Mouse (Mus musculus): ENCODE data around the gene Pank2. TPM values are rescaled to one million over a fixed set of nuclear protein-coding genes. Genes with fewer than 3 reads are reported as not detected.

Gene Pank2
- polyA plus RNA-seq, 1 experiment from 2014 or later = 57.0 TPM

DNA sequence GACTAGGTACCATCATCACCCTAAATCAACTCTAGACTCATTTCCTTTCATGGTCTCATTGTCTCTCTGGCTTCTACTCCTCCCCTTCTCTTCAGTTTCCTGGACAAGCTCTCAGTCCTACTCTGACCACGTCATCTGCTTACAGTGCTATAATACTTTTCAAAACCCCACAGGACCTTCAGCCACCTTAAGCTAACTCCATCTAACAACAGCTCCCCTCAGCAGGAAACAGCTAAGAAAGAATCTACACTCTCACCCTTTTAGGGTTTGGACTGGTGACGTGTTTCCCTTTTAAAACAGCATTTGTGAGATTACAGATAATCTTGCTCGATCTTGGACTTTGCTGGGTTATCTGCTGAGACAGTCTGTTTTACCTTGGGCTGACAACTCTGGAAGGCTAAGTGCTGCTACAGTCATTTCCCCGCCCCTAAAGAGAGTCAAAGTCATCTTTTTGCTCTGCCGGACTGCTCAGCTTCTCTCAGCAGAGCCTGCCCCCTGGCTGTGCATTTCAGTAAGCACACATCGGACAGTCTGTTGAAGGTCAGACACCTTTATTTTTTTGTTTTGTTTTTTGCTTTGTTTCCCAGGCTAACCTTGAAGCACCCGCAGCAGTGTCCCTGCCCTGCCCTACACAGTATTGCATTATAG, 8.5 kb upstream of the Pank2 start:
- H3K4me1 ChIP-seq (ENCODE audit: control insufficient read depth, insufficient read depth, low read length) = peaks cover 7% of the 10 kb centered on the region
- peaks cover 2% of the 10 kb centered on the region; the same call in 1 of the 2 replicates for H3K36me3 ChIP-seq (ENCODE audit: control insufficient read depth, insufficient read depth, low read length)
- no peak overlapping the region for H3K4me3 ChIP-seq (ENCODE audit: low read depth, low read length)
- 25% methylated on average over 7 of the region's 7 CpGs for WGBS
- H3K9ac ChIP-seq (ENCODE audit: low read length) = no peak overlapping the region
- H3K9me3 ChIP-seq (ENCODE audit: control insufficient read depth, low read length) = no peaks in the 10 kb centered on the region
- ATAC-seq (ENCODE audit: insufficient number of reproducible peaks, low FRiP score, low TSS enrichment, low read depth) (peak; percentile 82), DNase-seq (ENCODE audit: low spot score) (peak; percentile 74)
- H3K27me3 ChIP-seq (ENCODE audit: control insufficient read depth, insufficient read depth, low read length) = no peaks in the 10 kb centered on the region
- 0 out of 2 replicates have a peak overlapping the region, but pooled peaks have one; percentile 21 for H3K27ac ChIP-seq (replicated peaks; ENCODE audit: low read depth, low read length)
- no peak overlapping the region for H3K4me2 ChIP-seq (ENCODE audit: low read depth, severe bottlenecking)

DNA sequence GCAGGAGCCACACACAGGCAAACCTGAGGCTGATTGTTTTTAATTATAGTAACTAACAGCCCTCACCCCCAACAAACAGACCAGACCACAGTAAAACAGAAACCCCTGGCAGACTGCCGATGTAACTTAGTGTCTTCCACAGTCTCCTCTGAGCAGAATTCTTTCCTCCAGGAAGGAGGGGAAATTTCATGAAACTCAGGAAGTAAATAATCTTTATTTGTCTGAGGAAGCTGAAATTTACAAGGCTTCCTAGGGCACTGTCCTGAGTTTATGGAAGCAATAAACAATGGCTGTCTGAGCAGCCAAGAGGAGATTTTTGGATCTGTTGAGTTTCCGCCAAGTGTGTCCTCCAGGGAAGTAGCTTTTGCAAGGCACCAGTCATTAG, 8.0 kb upstream of the Pank2 start:
- peaks cover 7% of the 10 kb centered on the region for H3K4me1 ChIP-seq (ENCODE audit: control insufficient read depth, insufficient read depth, low read length)
- no peak overlapping the region for H3K9ac ChIP-seq (ENCODE audit: low read length)
- no peak for DNase-seq (ENCODE audit: low spot score)
- H3K9me3 ChIP-seq (ENCODE audit: control insufficient read depth, low read length) = no peaks in the 10 kb centered on the region
- no peak for ATAC-seq (ENCODE audit: insufficient number of reproducible peaks, low FRiP score, low TSS enrichment, low read depth)
- 0 out of 2 replicates have a peak overlapping the region, but pooled peaks have one; percentile 21 for H3K27ac ChIP-seq (replicated peaks; ENCODE audit: low read depth, low read length)
- no peak overlapping the region for H3K4me2 ChIP-seq (ENCODE audit: low read depth, severe bottlenecking)
- 36% methylated on average over 2 of the region's 2 CpGs for WGBS
- H3K4me3 ChIP-seq (ENCODE audit: low read depth, low read length) = no peak overlapping the region
- no peaks in the 10 kb centered on the region for H3K27me3 ChIP-seq (ENCODE audit: control insufficient read depth, insufficient read depth, low read length)
- H3K36me3 ChIP-seq (ENCODE audit: control insufficient read depth, insufficient read depth, low read length) = peaks cover 2% of the 10 kb centered on the region; the same call in 1 of the 2 replicates

- no peak overlapping the region for H3K4me3 ChIP-seq (ENCODE audit: low read depth, low read length)
- no peak overlapping the region for H3K27ac ChIP-seq (replicated peaks; ENCODE audit: low read depth, low read length)
- WGBS = 65% methylated on average over 3 of the region's 3 CpGs
- no peak overlapping the region for H3K9ac ChIP-seq (ENCODE audit: low read length)
- no peaks in the 10 kb centered on the region for H3K9me3 ChIP-seq (ENCODE audit: control insufficient read depth, low read length)
- no peak for ATAC-seq (ENCODE audit: insufficient number of reproducible peaks, low FRiP score, low TSS enrichment, low read depth)
- H3K4me2 ChIP-seq (ENCODE audit: low read depth, severe bottlenecking) = no peak overlapping the region
- no peaks in the 10 kb centered on the region for H3K27me3 ChIP-seq (ENCODE audit: control insufficient read depth, insufficient read depth, low read length)
- H3K4me1 ChIP-seq (ENCODE audit: control insufficient read depth, insufficient read depth, low read length) = peaks cover 7% of the 10 kb centered on the region
- no peak for DNase-seq (ENCODE audit: low spot score)
- peaks cover 1% of the 10 kb centered on the region; the same call in 1 of the 2 replicates for H3K36me3 ChIP-seq (ENCODE audit: control insufficient read depth, insufficient read depth, low read length)
Measured at GRCm38 (mm10) chr2:131255738-131256137, 6.6 kb upstream of the Pank2 start.

GRCm38 (mm10) chr2:131258693-131259092, 3.6 kb upstream of the Pank2 start:
- H3K27ac ChIP-seq (replicated peaks; ENCODE audit: low read depth, low read length) = no peak overlapping the region
- H3K9me3 ChIP-seq (ENCODE audit: control insufficient read depth, low read length) = no peaks in the 10 kb centered on the region
- H3K36me3 ChIP-seq (ENCODE audit: control insufficient read depth, insufficient read depth, low read length) = no peaks in the 10 kb centered on the region
- no peak overlapping the region for H3K4me2 ChIP-seq (ENCODE audit: low read depth, severe bottlenecking)
- no peak overlapping the region for H3K4me3 ChIP-seq (ENCODE audit: low read depth, low read length)
- DNase-seq (ENCODE audit: low spot score) (no peak), ATAC-seq (ENCODE audit: insufficient number of reproducible peaks, low FRiP score, low TSS enrichment, low read depth) (no peak)
- peaks cover 6% of the 10 kb centered on the region for H3K4me1 ChIP-seq (ENCODE audit: control insufficient read depth, insufficient read depth, low read length)
- WGBS = 76% methylated on average over 8 of the region's 8 CpGs
- no peak overlapping the region for H3K9ac ChIP-seq (ENCODE audit: low read length)
- H3K27me3 ChIP-seq (ENCODE audit: control insufficient read depth, insufficient read depth, low read length) = no peaks in the 10 kb centered on the region

DNA sequence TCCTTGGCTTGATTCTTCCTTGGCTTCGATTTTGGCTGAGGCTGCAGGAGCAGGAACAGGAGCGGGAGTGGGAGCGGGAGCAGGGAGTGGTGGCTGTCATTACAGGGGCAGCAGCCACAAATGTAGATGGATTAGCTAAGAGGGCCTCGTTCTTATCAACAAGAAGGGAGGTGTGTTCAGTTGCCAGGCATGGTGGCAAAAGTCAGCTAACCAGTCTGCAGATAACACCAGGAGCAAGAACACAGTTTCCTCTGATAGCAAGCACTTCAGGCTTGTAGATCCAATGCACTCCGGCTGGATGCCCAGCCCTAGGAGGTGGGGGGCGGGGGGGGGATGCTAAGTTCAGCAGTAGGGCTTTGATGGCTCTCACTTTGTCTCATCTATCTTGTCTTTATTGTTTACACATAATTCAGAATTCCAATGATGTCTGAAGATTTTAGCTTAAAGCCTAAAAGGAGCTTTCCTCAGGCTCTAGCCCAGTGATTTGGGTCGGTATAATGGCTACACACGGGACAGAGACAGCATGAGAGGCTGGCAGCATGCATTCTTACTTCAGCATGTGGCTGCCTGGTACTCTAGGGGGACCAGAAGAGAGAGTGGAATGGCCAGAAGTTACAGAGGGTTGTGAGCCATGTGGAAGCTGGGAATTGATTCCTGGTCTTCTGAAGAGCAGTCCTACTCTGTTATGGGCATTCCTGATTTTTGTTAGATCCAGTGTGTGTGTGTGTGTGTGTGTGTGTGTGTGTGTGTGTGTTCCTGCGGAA, 1.6 kb upstream of the Pank2 start:
- no peak overlapping the region for H3K4me3 ChIP-seq (ENCODE audit: low read depth, low read length)
- no peaks in the 10 kb centered on the region for H3K36me3 ChIP-seq (ENCODE audit: control insufficient read depth, insufficient read depth, low read length)
- no peak overlapping the region for H3K4me2 ChIP-seq (ENCODE audit: low read depth, severe bottlenecking)
- no peak for DNase-seq (ENCODE audit: low spot score)
- WGBS = 65% methylated on average over 9 of the region's 9 CpGs
- H3K9ac ChIP-seq (ENCODE audit: low read length) = 0 out of 2 replicates have a peak overlapping the region, but pooled peaks have one; percentile 27
- no peaks in the 10 kb centered on the region for H3K27me3 ChIP-seq (ENCODE audit: control insufficient read depth, insufficient read depth, low read length)
- H3K9me3 ChIP-seq (ENCODE audit: control insufficient read depth, low read length) = no peaks in the 10 kb centered on the region
- no peak for ATAC-seq (ENCODE audit: insufficient number of reproducible peaks, low FRiP score, low TSS enrichment, low read depth)
- H3K27ac ChIP-seq (replicated peaks; ENCODE audit: low read depth, low read length) = no peak overlapping the region
- peaks cover 8% of the 10 kb centered on the region for H3K4me1 ChIP-seq (ENCODE audit: control insufficient read depth, insufficient read depth, low read length)

DNA sequence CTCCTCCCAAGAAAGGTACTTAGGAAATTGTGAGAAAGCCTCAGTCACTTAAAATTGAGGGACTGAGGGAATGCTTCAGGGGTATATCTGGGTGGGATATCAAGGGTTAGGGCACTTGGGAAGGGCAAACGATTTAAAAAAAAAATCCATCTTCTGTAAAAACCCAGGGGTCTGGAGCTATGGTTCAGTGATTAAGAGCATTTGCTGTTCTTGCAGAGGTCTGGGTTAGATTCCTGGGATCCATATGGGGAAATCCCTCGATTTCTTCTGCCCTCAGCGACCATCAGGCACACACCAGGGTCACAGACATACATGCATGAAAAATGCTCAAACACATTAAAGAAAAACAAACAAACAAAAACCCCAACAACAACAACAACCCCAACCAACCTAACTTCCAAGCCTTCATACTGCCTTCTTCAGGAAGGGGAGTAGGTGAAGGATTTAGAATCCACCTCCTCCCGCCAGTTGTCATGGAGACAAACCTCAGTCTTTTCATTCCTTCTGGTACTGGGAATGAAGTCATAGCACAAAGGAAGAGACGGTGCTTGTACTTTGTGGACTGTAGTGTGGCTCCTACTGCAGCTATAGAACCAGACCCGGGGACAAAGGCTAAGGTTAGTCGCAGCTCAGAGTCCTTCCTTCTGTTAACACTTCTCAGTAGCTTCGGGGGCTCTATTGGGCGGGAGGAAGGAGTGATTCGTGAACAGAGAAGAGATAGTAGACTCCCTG, 648 bp upstream of the Pank2 start:
- Histone ChIP-seq H3K27ac (replicated peaks; ENCODE audit: low read depth, low read length) (peak overlapping the region; percentile 98), H3K36me3 (ENCODE audit: control insufficient read depth, insufficient read depth, low read length) (no peaks in the 10 kb centered on the region), H3K4me3 (ENCODE audit: low read depth, low read length) (peak overlapping the region; percentile 89), H3K4me2 (ENCODE audit: low read depth, severe bottlenecking) (peak overlapping the region; percentile 54), H3K27me3 (ENCODE audit: control insufficient read depth, insufficient read depth, low read length) (no peaks in the 10 kb centered on the region), H3K9me3 (ENCODE audit: control insufficient read depth, low read length) (no peaks in the 10 kb centered on the region), H3K4me1 (ENCODE audit: control insufficient read depth, insufficient read depth, low read length) (peaks cover 8% of the 10 kb centered on the region), H3K9ac (ENCODE audit: low read length) (peak overlapping the region; percentile 97)
- DNase-seq (ENCODE audit: low spot score) (no peak), ATAC-seq (ENCODE audit: insufficient number of reproducible peaks, low FRiP score, low TSS enrichment, low read depth) (peak; percentile 83)
- WGBS = 5% methylated on average over 10 of the region's 10 CpGs

DNA sequence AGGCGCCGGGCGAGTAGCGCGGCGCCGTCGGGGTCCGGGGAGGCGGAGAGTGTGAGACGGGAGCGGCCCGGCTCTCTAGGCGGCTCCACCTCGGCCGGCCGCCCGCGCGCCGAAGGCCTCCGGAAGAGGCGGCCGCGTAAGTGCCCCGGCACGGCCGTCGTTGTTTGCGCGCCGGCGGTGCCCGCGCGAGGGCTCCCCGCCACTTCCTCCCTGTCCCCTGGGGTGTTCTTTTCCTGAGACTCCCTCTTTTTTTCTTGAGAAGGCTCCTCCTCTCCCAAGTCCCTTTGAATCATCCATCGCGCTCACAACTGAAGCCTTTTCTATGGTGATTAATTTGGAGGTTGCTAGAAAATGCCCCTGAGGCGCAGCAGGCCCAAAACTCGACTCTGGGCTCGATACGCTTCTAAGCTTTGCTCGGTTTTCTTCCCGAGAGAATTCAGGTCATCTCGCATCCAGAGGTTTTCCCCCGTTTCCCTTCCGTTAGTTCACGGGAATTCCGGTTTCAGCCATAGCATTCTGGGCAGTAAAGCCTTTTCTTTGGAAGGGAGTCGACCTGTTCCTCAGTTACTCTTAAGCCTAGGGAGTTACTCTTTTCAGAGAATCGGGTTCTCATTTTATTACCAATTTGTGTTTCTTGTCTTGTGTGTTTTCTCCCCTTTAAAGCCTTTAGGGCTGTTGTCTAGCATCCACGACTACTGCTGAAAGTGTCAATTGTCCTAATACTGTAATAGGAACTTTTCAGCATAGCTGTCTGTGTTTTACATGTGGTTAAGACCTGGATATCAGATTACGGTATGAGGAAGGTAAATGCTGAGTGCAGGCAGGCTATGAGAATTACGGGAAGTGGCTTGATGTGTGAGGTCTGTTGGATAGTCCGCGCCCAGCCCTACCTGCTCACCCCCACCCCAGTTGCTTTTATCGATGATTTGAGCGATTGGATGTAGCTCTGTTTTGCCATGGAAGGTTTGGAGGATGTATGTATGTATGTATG, 680 bp downstream of the Pank2 start:
- no peaks in the 10 kb centered on the region for H3K27me3 ChIP-seq (ENCODE audit: control insufficient read depth, insufficient read depth, low read length)
- no peaks in the 10 kb centered on the region for H3K36me3 ChIP-seq (ENCODE audit: control insufficient read depth, insufficient read depth, low read length)
- no peaks in the 10 kb centered on the region for H3K9me3 ChIP-seq (ENCODE audit: control insufficient read depth, low read length)
- peak overlapping the region; percentile 97 for H3K9ac ChIP-seq (ENCODE audit: low read length)
- peak; percentile 66 for ATAC-seq (ENCODE audit: insufficient number of reproducible peaks, low FRiP score, low TSS enrichment, low read depth)
- H3K4me1 ChIP-seq (ENCODE audit: control insufficient read depth, insufficient read depth, low read length) = peaks cover 8% of the 10 kb centered on the region
- H3K4me3 ChIP-seq (ENCODE audit: low read depth, low read length) = peak overlapping the region; percentile 89
- WGBS = under 1% methylated on average over 50 of the region's 59 CpGs
- peak; percentile 69 for DNase-seq (ENCODE audit: low spot score)
- H3K4me2 ChIP-seq (ENCODE audit: low read depth, severe bottlenecking) = peak overlapping the region; percentile 55
- peak overlapping the region; percentile 98 for H3K27ac ChIP-seq (replicated peaks; ENCODE audit: low read depth, low read length)

Measured in limb, embryonic 11.5 days (tissue).